ENCODE assay signal across 8 mouse cellular contexts in genomic region chr2:72298406-72298805, GRCm38 (mm10). TPM values are rescaled to one million over a fixed set of nuclear protein-coding genes. Genes with fewer than 3 reads are reported as not detected.
DNase-seq lines count a peak whose midpoint lies in the region; ATAC-seq and TF ChIP-seq lines count a peak whose summit lies in the region.

No protein-coding gene starts in this region.

- H3K4me3 ChIP-seq in layer of hippocampus, adult 2 months: peak overlapping the region; percentile 11; the same call in 1 of the 2 replicates
- H3K4me3 ChIP-seq in kidney, postnatal 0 days (replicated peaks; ENCODE audit: low read depth, low read length): no peak overlapping the region
- no peak overlapping the region for H3K4me3 ChIP-seq in stomach, embryonic 16.5 days (replicated peaks; ENCODE audit: low read length)

- peak; percentile 24 to 42 for DNase-seq in layer of hippocampus, adult 2 months (ENCODE audit: low spot score in 2 of 2)
- DNase-seq in layer of hippocampus, adult 9-11 months: no peak
- peak; percentile 67 for DNase-seq in NIH3T3 (ENCODE audit: low read depth)
- DNase-seq in embryo, embryonic 9.5 days (ENCODE audit: extremely low spot score): peak; percentile 47
- peak; percentile 82 for DNase-seq in kidney, postnatal 0 days (ENCODE audit: low spot score)
- DNase-seq in right cerebral cortex, adult 18-20 months: no peak
- DNase-seq in spleen, postnatal 4 days (ENCODE audit: low spot score in 2 of 2): no peak

- ATAC-seq in kidney, postnatal 0 days (replicated peaks; ENCODE audit: low FRiP score, low read depth): no peak
- no peak for ATAC-seq in stomach, embryonic 16.5 days (ENCODE audit: insufficient read depth, low FRiP score)

- H3K36me3 ChIP-seq in kidney, postnatal 0 days (ENCODE audit: insufficient read depth, low read length): no peaks in the 10 kb centered on the region
- H3K36me3 ChIP-seq in stomach, embryonic 16.5 days (ENCODE audit: control insufficient read depth, insufficient read depth, low read length): no peaks in the 10 kb centered on the region; the same call in 1 of the 2 replicates

- no peak overlapping the region; the same call in 1 of the 2 replicates for H3K4me2 ChIP-seq in kidney, postnatal 0 days (ENCODE audit: low read length)
- H3K4me2 ChIP-seq in stomach, embryonic 16.5 days (ENCODE audit: low read depth, low read length): peak overlapping the region; percentile 33; the same call in 1 of the 2 replicates

- H3K9me3 ChIP-seq in kidney, postnatal 0 days (replicated peaks; ENCODE audit: low read length): no peaks in the 10 kb centered on the region
- no peaks in the 10 kb centered on the region for H3K9me3 ChIP-seq in stomach, embryonic 16.5 days (replicated peaks; ENCODE audit: control insufficient read depth, low read length)

- H3K27me3 ChIP-seq in kidney, postnatal 0 days (ENCODE audit: insufficient read depth, low read length): no peaks in the 10 kb centered on the region
- no peaks in the 10 kb centered on the region for H3K27me3 ChIP-seq in stomach, embryonic 16.5 days (ENCODE audit: control insufficient read depth, insufficient read depth, low read length)

- WGBS in kidney, postnatal 0 days: 51% methylated on average over 4 of the region's 4 CpGs
- WGBS in stomach, embryonic 16.5 days: 60% methylated on average over 4 of the region's 4 CpGs

- peaks cover 6% of the 10 kb centered on the region; the same call in 1 of the 2 replicates for H3K4me1 ChIP-seq in kidney, postnatal 0 days (replicated peaks; ENCODE audit: insufficient read depth, low read length)
- peaks cover 20% of the 10 kb centered on the region for H3K4me1 ChIP-seq in stomach, embryonic 16.5 days (ENCODE audit: control insufficient read depth, insufficient read depth, low read length)

- H3K27ac ChIP-seq in layer of hippocampus, adult 2 months: peak overlapping the region; percentile 47; the same call in 1 of the 2 replicates
- 0 out of 2 replicates have a peak overlapping the region, but pooled peaks have one; percentile 34 for H3K27ac ChIP-seq in kidney, postnatal 0 days
- H3K27ac ChIP-seq in stomach, embryonic 16.5 days (ENCODE audit: low read length): peak overlapping the region; percentile 47; the same call in 1 of the 2 replicates

- peak; percentile 93 for TF ChIP-seq CTCF in layer of hippocampus, adult 2 months (conservative IDR thresholded peaks at IDR 0.05)
- TF ChIP-seq CTCF in kidney, postnatal 0 days (IDR thresholded peaks at IDR 0.05; ENCODE audit: low read depth): peak; percentile 83

- no peak overlapping the region for H3K9ac ChIP-seq in kidney, postnatal 0 days (ENCODE audit: low read depth, low read length)
- H3K9ac ChIP-seq in stomach, embryonic 16.5 days (ENCODE audit: low read length): peak overlapping the region; percentile 52; the same call in 1 of the 2 replicates

RNA-seq across cellular contexts. Expression of gene Map3k20, which starts 13.0 kb away (rescaled TPM):
- 10 to 100 TPM in 1 of 2 experiments, 1 to 10 TPM in 1; 9.0 to 13.9 TPM for total RNA-seq in layer of hippocampus, adult 2 months (2021)
- polyA plus RNA-seq in kidney, postnatal 0 days (2015; fragmentation: Nextera tagmentation; extraction: Ambion mirVana): 10.1 and 11.5 TPM in 2 replicates
- polyA plus RNA-seq in stomach, embryonic 16.5 days (2015; fragmentation: Nextera tagmentation; extraction: Ambion mirVana): 24.6 and 25.0 TPM in 2 replicates

Comparison
In these comparisons a context has a peak if more than half of its experiments do, and no peak if none do; other contexts are left out.
1. DNase-seq: peak in layer of hippocampus, adult 2 months (2 of 2), NIH3T3 (single experiment), embryo, embryonic 9.5 days (single experiment) and kidney, postnatal 0 days (single experiment); none in layer of hippocampus, adult 9-11 months (single experiment), right cerebral cortex, adult 18-20 months (single experiment) and spleen, postnatal 4 days (0 of 2).
2. Peak in every context shown above with its lines, with median percentiles within 50 percentile points of each other: H3K27ac ChIP-seq.